ENCODE assay signal across 9 mouse cellular contexts in genomic region chr5:69613209-69613796, GRCm38 (mm10). TPM values are rescaled to one million over a fixed set of nuclear protein-coding genes. Genes with fewer than 3 reads are reported as not detected.
DNase-seq lines count a peak whose midpoint lies in the region; ATAC-seq lines count a peak whose summit lies in the region.
"Had no signal": no experiment of that assay in that cellular context is flagged by ENCODE, and none has a peak within 500 bp of the region (broad histone marks: within the 10 kb centered on the region; RNA-seq: fewer than 3 reads in every experiment).

No protein-coding gene starts in this region.

- H3K4me1 ChIP-seq in midbrain, embryonic 15.5 days, result no peaks in the 10 kb centered on the region
- H3K4me1 ChIP-seq: embryonic facial prominence, embryonic 12.5 days had no signal

- ATAC-seq in midbrain, embryonic 15.5 days (replicated peaks), result peak; percentile 52; the same call in 1 of the 2 replicates

- intact Hi-C loops in left cerebral cortex, postnatal 14 days (cut with DNase I), result loop anchor here (10.0 kb wide), 1 partner anchor 1481 kb away; the partner anchor contains the start of gene Gabra2
- intact Hi-C loops in left cerebral cortex, postnatal 36 days (cut with DNase I), result no loop called here
- intact Hi-C loops in left cerebral cortex, postnatal 4 days (cut with DNase I), result no loop called here

- H3K27ac ChIP-seq in midbrain, embryonic 15.5 days, result no peak overlapping the region
- H3K27ac ChIP-seq: embryonic facial prominence, embryonic 12.5 days had no signal

- H3K36me3 ChIP-seq in midbrain, embryonic 15.5 days (replicated peaks), result no peaks in the 10 kb centered on the region
- H3K36me3 ChIP-seq: embryonic facial prominence, embryonic 12.5 days had no signal

- WGBS in midbrain, embryonic 15.5 days, result 20% methylated on average over 4 of the region's 4 CpGs

- no peaks in the 10 kb centered on the region for H3K9me3 ChIP-seq in midbrain, embryonic 15.5 days
- H3K9me3 ChIP-seq: embryonic facial prominence, embryonic 12.5 days had no signal

- H3K9ac ChIP-seq in midbrain, embryonic 15.5 days, result no peak overlapping the region
- H3K9ac ChIP-seq: embryonic facial prominence, embryonic 12.5 days had no signal

- H3K4me2 ChIP-seq in midbrain, embryonic 15.5 days, result no peak overlapping the region
- H3K4me2 ChIP-seq: embryonic facial prominence, embryonic 12.5 days had no signal

- no peaks in the 10 kb centered on the region for H3K27me3 ChIP-seq in midbrain, embryonic 15.5 days (replicated peaks)
- H3K27me3 ChIP-seq: embryonic facial prominence, embryonic 12.5 days had no signal

- no peak overlapping the region for H3K4me3 ChIP-seq in midbrain, embryonic 15.5 days
- H3K4me3 ChIP-seq: embryonic facial prominence, embryonic 12.5 days had no signal

- peak; percentile 25 for DNase-seq in cerebellum, adult 9-10 months
- DNase-seq in cerebellum, adult 11-12 months, result no peak
- peak; percentile 39 to 72 for DNase-seq in left cerebral cortex, postnatal 14 days (ENCODE audit: low spot score in 2 of 2)
- DNase-seq in left cerebral cortex, postnatal 36 days (ENCODE audit: low spot score in 2 of 2), result no peak
- DNase-seq in brain, adult 2 months (ENCODE audit: low read depth, low spot score), result peak; percentile 51
- DNase-seq in urinary bladder, postnatal 25 days (ENCODE audit: low spot score), result no peak
- no peak for DNase-seq in left cerebral cortex, postnatal 4 days

RNA-seq across cellular contexts. Expression of gene Gnpda2, which starts 21.2 kb away (rescaled TPM):
- 10 to 100 TPM; 13.1 to 14.2 TPM for total RNA-seq in left cerebral cortex, postnatal 14 days (2021)
- total RNA-seq in left cerebral cortex, postnatal 36 days (2021), result 10 to 100 TPM; 18.6 to 21.9 TPM
- polyA plus RNA-seq in midbrain, embryonic 15.5 days (2015; fragmentation: Nextera tagmentation; extraction: Ambion mirVana), result 26.2 and 28.9 TPM in 2 replicates
- total RNA-seq in left cerebral cortex, postnatal 4 days (2021), result 10 to 100 TPM in 1 of 2 experiments, 1 to 10 TPM in 1; 9.7 to 13.1 TPM

RNA-seq across cellular contexts. Expression of gene Guf1, which starts 56.6 kb away (rescaled TPM):
- 10 to 100 TPM; 27.0 to 29.8 TPM for total RNA-seq in left cerebral cortex, postnatal 14 days (2021)
- total RNA-seq in left cerebral cortex, postnatal 36 days (2021), result 10 to 100 TPM; 19.7 to 29.1 TPM
- 51.9 and 54.7 TPM in 2 replicates for polyA plus RNA-seq in midbrain, embryonic 15.5 days (2015; fragmentation: Nextera tagmentation; extraction: Ambion mirVana)
- 10 to 100 TPM; 34.2 to 36.8 TPM for total RNA-seq in left cerebral cortex, postnatal 4 days (2021)

Comparison
In these comparisons a context has a peak if more than half of its experiments do, and no peak if none do; other contexts are left out.
1. DNase-seq: peak in cerebellum, adult 9-10 months (single experiment), left cerebral cortex, postnatal 14 days (2 of 2) and brain, adult 2 months (single experiment); none in cerebellum, adult 11-12 months (single experiment), left cerebral cortex, postnatal 36 days (0 of 2), urinary bladder, postnatal 25 days (single experiment) and left cerebral cortex, postnatal 4 days (single experiment).